Mouse (Mus musculus): ENCODE measurements at regions not wholly inside any gene's neighbourhood (a gene's known extent, or its start where the extent isn't known, plus 50 kb on each side); places are given as distances from the start of the nearest gene placed in this dataset.

DNA sequence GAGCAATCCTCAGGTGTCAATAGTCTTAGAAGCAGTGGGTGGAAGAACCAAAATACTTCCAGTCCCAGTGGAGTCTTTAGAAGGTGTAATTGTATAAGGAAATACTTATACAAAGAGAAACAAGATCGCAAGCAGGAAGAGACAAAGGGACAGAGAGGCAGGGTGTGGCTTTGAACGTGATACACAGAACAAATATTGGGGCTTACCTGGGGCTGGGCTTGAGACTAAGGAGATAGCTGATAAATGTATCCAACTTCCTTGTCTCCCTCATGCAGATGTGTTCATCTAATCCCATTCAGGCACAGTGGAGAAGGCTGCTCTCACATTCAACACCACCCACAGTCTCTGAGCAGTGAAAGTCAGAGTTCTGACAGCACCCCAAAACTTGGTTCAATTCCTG, 331.9 kb upstream of the Igfbp3 start:
- WGBS, result 67% methylated on average over 2 of the region's 2 CpGs
- DNase-seq (ENCODE audit: low spot score) (no peak), ATAC-seq (ENCODE audit: low read depth) (no peak)
- Histone ChIP-seq H3K4me1 (ENCODE audit: control insufficient read depth, insufficient read depth, low read length) (no peaks in the 10 kb centered on the region), H3K9ac (ENCODE audit: low read depth, low read length) (no peak overlapping the region), H3K27me3 (replicated peaks; ENCODE audit: control insufficient read depth, insufficient read depth, low read length) (no peaks in the 10 kb centered on the region), H3K27ac (replicated peaks; ENCODE audit: low read depth, low read length) (no peak overlapping the region), H3K36me3 (ENCODE audit: control insufficient read depth, insufficient read depth, low read length) (no peaks in the 10 kb centered on the region), H3K4me3 (ENCODE audit: low read depth, low read length) (no peak overlapping the region), H3K4me2 (ENCODE audit: low read depth, low read length) (no peak overlapping the region), H3K9me3 (ENCODE audit: control insufficient read depth, low read length) (no peaks in the 10 kb centered on the region)

DNA sequence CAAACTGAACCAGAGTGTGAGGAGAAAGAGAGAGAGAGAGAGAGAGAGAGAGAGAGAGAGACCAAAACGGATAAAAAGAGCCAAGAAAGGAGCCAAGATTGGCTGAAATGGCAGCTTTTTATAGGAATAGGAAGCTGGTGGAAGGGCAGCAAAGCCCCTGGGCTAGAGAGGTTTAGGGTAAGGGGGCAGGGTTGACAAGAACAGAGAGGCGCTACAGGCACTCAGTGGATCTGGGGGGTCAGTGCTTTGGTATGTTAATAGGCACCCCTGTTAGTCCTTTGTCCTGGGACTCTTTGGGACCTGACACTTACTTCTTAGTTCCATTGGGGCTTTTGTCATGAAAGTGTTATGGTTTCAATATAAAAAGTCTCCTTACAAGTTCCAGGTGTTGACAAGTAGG, 320.9 kb upstream of the Igfbp3 start:
- no peak overlapping the region for H3K9ac ChIP-seq (ENCODE audit: low read depth, low read length)
- H3K27me3 ChIP-seq (replicated peaks; ENCODE audit: control insufficient read depth, insufficient read depth, low read length), result no peaks in the 10 kb centered on the region
- no peaks in the 10 kb centered on the region for H3K36me3 ChIP-seq (ENCODE audit: control insufficient read depth, insufficient read depth, low read length)
- H3K4me3 ChIP-seq (ENCODE audit: low read depth, low read length), result no peak overlapping the region
- ATAC-seq (ENCODE audit: low read depth), result no peak
- no peaks in the 10 kb centered on the region for H3K4me1 ChIP-seq (ENCODE audit: control insufficient read depth, insufficient read depth, low read length)
- peaks cover 11% of the 10 kb centered on the region; the same call in 1 of the 2 replicates for H3K9me3 ChIP-seq (ENCODE audit: control insufficient read depth, low read length)
- H3K27ac ChIP-seq (replicated peaks; ENCODE audit: low read depth, low read length), result no peak overlapping the region
- H3K4me2 ChIP-seq (ENCODE audit: low read depth, low read length), result no peak overlapping the region
- WGBS, result 30% methylated on average over 2 of the region's 2 CpGs
- DNase-seq (ENCODE audit: low spot score), result no peak

DNA sequence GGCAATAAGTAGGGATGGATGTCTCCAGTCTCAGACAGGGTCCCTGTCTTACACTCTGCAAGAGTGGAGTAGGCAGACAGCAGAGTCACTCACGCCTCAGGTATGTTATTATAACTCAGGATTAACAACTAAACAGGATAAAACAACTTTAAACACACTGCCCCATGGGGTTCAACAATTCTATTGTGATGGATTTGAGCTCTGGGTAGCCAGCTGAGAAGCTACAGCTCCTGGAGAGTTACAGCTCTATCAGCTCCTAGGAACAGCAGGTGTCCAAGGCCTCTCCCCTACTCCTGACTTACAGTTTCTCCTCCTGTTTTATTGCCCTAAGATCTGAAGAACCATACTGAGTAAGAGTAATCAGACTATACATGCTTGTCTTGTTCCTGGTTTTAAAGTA, 319.6 kb upstream of the Igfbp3 start:
- DNase-seq (ENCODE audit: low spot score), result no peak
- Histone ChIP-seq H3K36me3 (ENCODE audit: control insufficient read depth, insufficient read depth, low read length) (no peaks in the 10 kb centered on the region), H3K4me1 (ENCODE audit: control insufficient read depth, insufficient read depth, low read length) (no peaks in the 10 kb centered on the region), H3K9me3 (ENCODE audit: control insufficient read depth, low read length) (peaks cover 11% of the 10 kb centered on the region; the same call in 1 of the 2 replicates), H3K27ac (replicated peaks; ENCODE audit: low read depth, low read length) (no peak overlapping the region), H3K4me2 (ENCODE audit: low read depth, low read length) (no peak overlapping the region), H3K27me3 (replicated peaks; ENCODE audit: control insufficient read depth, insufficient read depth, low read length) (no peaks in the 10 kb centered on the region), H3K4me3 (ENCODE audit: low read depth, low read length) (no peak overlapping the region), H3K9ac (ENCODE audit: low read depth, low read length) (no peak overlapping the region)
- 68% methylated on average over 1 of the region's 1 CpGs for WGBS
- ATAC-seq (ENCODE audit: low read depth), result no peak

DNA sequence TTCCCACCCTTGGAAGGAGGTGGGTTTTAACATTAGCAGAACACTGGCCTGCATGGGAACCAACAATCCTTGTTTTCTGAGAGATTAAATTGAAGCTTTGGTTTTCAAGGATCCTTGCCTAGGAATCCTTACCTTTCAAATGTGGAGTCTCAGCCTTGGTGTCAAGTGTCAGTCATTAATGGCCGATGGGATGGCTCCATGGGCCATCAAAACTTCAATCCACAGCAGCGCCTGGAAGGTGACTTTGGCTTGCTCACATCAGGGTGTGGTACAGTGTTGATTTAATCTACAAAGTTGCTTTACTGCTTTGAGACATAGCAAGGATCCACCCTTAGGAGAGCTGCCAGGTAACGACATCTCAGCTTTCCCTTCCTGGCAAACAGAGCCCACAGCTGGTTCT, 318.1 kb upstream of the Igfbp3 start:
- no peak overlapping the region for H3K27ac ChIP-seq (replicated peaks; ENCODE audit: low read depth, low read length)
- H3K9ac ChIP-seq (ENCODE audit: low read depth, low read length), result no peak overlapping the region
- no peaks in the 10 kb centered on the region for H3K36me3 ChIP-seq (ENCODE audit: control insufficient read depth, insufficient read depth, low read length)
- H3K9me3 ChIP-seq (ENCODE audit: control insufficient read depth, low read length), result peaks cover 8% of the 10 kb centered on the region; the same call in 1 of the 2 replicates
- no peak overlapping the region for H3K4me2 ChIP-seq (ENCODE audit: low read depth, low read length)
- H3K27me3 ChIP-seq (replicated peaks; ENCODE audit: control insufficient read depth, insufficient read depth, low read length), result no peaks in the 10 kb centered on the region
- ATAC-seq (ENCODE audit: low read depth) (no peak), DNase-seq (ENCODE audit: low spot score) (no peak)
- no peak overlapping the region for H3K4me3 ChIP-seq (ENCODE audit: low read depth, low read length)
- WGBS, result 68% methylated on average over 3 of the region's 3 CpGs
- no peaks in the 10 kb centered on the region for H3K4me1 ChIP-seq (ENCODE audit: control insufficient read depth, insufficient read depth, low read length)

DNA sequence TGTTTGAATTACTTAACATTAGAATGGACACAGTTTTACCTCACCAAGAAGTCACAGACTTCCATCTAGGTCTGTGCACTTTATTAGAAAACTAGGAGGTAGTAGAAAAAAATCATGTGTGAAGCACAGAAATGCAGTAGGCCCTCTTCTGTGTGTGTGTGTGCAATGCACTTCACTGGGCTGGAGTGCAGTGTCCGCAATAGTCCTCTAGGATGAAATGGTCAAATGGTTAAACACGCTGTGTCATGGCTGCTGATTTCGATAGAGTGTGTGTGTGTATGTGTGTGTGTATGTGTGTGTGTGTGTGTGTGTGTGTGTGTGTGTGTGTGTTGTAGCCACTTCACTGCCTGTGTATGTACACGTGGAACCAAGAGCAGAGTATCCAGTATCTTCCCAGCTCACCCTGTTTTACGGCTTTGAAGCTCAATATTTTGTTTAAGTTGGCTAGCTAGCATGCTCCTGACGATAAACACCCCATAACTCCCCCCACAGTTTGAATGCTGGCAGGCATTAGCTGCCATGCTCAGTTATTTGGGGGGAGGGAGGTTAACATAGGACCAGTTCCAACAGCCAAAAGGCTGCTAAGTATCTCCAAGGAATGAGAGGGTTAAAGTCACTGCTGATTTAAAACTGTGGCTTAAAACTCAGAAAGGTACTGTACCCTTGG, 316.9 kb upstream of the Igfbp3 start:
- H3K27ac ChIP-seq (replicated peaks; ENCODE audit: low read depth, low read length), result no peak overlapping the region
- H3K36me3 ChIP-seq (ENCODE audit: control insufficient read depth, insufficient read depth, low read length), result no peaks in the 10 kb centered on the region
- no peak overlapping the region for H3K4me2 ChIP-seq (ENCODE audit: low read depth, low read length)
- DNase-seq (ENCODE audit: low spot score) (no peak), ATAC-seq (ENCODE audit: low read depth) (no peak)
- 76% methylated on average over 6 of the region's 6 CpGs for WGBS
- H3K4me3 ChIP-seq (ENCODE audit: low read depth, low read length), result no peak overlapping the region
- H3K4me1 ChIP-seq (ENCODE audit: control insufficient read depth, insufficient read depth, low read length), result no peaks in the 10 kb centered on the region
- H3K9ac ChIP-seq (ENCODE audit: low read depth, low read length), result no peak overlapping the region
- no peaks in the 10 kb centered on the region for H3K27me3 ChIP-seq (replicated peaks; ENCODE audit: control insufficient read depth, insufficient read depth, low read length)
- H3K9me3 ChIP-seq (ENCODE audit: control insufficient read depth, low read length), result no peaks in the 10 kb centered on the region

DNA sequence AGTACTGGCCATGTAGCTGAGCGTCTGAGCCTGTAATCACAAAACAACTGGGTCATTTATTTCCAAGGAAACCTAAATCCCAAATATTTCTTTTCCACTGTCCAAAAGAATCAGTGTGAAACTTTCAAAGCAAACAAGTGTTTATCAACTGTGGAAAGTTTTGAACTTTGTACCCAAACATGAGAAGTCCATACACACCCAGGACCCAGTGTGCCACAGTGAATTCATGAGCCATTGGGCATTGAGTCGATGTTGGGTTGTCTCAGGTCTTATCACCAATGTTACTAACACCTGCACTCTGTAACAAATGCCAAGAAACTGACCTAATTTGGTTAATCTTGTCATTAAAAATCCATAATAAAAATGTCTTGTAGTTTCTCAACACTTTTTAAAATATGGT, 305.8 kb upstream of the Igfbp3 start:
- H3K4me3 ChIP-seq (ENCODE audit: low read depth, low read length), result no peak overlapping the region
- no peaks in the 10 kb centered on the region for H3K4me1 ChIP-seq (ENCODE audit: control insufficient read depth, insufficient read depth, low read length)
- H3K27me3 ChIP-seq (replicated peaks; ENCODE audit: control insufficient read depth, insufficient read depth, low read length), result no peaks in the 10 kb centered on the region
- no peaks in the 10 kb centered on the region for H3K36me3 ChIP-seq (ENCODE audit: control insufficient read depth, insufficient read depth, low read length)
- no peaks in the 10 kb centered on the region for H3K9me3 ChIP-seq (ENCODE audit: control insufficient read depth, low read length)
- no peak overlapping the region for H3K27ac ChIP-seq (replicated peaks; ENCODE audit: low read depth, low read length)
- 88% methylated on average over 2 of the region's 2 CpGs for WGBS
- H3K4me2 ChIP-seq (ENCODE audit: low read depth, low read length), result no peak overlapping the region
- H3K9ac ChIP-seq (ENCODE audit: low read depth, low read length), result no peak overlapping the region
- DNase-seq (ENCODE audit: low spot score) (no peak), ATAC-seq (ENCODE audit: low read depth) (no peak)

DNA sequence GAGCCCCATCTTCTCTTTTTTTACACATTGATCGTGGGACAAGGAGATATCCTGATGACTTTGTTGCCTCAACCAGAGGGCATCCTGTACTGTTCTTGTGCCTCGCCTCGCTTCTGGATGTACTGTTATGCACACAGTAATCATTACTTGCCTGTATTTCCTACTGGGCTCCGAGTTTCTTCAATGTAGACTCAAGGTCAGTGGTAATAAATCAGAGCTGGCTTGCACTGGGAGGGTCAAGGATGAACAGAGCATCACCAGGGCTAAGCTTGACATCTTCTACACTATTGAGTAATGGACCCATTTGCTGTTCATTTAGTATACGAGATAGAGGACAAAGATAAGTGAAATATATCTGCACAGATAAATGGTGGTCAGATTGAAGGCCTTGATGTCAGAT, 295.1 kb upstream of the Igfbp3 start:
- WGBS, result 90% methylated on average over 5 of the region's 5 CpGs
- Histone ChIP-seq H3K27me3 (replicated peaks; ENCODE audit: control insufficient read depth, insufficient read depth, low read length) (no peaks in the 10 kb centered on the region), H3K4me1 (ENCODE audit: control insufficient read depth, insufficient read depth, low read length) (no peaks in the 10 kb centered on the region; the same call in none of the 2 replicates), H3K9me3 (ENCODE audit: control insufficient read depth, low read length) (no peaks in the 10 kb centered on the region), H3K4me3 (ENCODE audit: low read depth, low read length) (no peak overlapping the region), H3K4me2 (ENCODE audit: low read depth, low read length) (no peak overlapping the region), H3K27ac (replicated peaks; ENCODE audit: low read depth, low read length) (no peak overlapping the region), H3K9ac (ENCODE audit: low read depth, low read length) (no peak overlapping the region), H3K36me3 (ENCODE audit: control insufficient read depth, insufficient read depth, low read length) (no peaks in the 10 kb centered on the region)
- ATAC-seq (ENCODE audit: low read depth) (no peak), DNase-seq (ENCODE audit: low spot score) (no peak)

DNA sequence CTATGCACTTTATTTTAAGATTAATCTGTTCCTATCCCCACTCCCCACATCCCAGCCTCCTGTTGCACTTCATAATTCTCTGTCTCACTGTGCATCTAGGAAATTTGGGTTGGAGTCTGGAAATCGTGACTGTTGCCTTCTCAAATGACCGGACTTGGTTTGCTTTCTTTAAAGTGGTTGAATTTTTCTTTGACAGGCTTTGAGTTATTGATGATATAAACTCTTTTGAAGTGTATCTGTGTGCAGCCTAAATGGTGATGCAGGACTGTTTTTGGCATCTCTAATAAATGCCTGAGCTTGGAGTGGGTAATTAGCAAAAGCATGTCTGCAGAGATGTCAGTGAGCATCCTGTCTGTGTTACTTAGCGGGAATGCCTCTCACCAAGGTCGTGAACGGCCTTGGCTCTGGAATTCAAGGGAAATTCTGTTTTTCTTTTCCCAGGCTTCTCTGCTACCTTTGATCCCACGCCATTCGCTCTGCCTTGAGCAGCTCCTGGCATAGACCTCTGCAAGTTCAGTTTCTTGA, 292.8 kb upstream of the Igfbp3 start:
- H3K4me3 ChIP-seq (ENCODE audit: low read depth, low read length), result no peak overlapping the region
- no peaks in the 10 kb centered on the region for H3K9me3 ChIP-seq (ENCODE audit: control insufficient read depth, low read length)
- 28% methylated on average over 7 of the region's 7 CpGs for WGBS
- no peak overlapping the region for H3K4me2 ChIP-seq (ENCODE audit: low read depth, low read length)
- ATAC-seq (ENCODE audit: low read depth) (no peak), DNase-seq (ENCODE audit: low spot score) (no peak)
- no peaks in the 10 kb centered on the region; the same call in none of the 2 replicates for H3K4me1 ChIP-seq (ENCODE audit: control insufficient read depth, insufficient read depth, low read length)
- H3K27ac ChIP-seq (replicated peaks; ENCODE audit: low read depth, low read length), result no peak overlapping the region
- H3K9ac ChIP-seq (ENCODE audit: low read depth, low read length), result no peak overlapping the region
- no peaks in the 10 kb centered on the region for H3K36me3 ChIP-seq (ENCODE audit: control insufficient read depth, insufficient read depth, low read length)
- no peaks in the 10 kb centered on the region for H3K27me3 ChIP-seq (replicated peaks; ENCODE audit: control insufficient read depth, insufficient read depth, low read length)

DNA sequence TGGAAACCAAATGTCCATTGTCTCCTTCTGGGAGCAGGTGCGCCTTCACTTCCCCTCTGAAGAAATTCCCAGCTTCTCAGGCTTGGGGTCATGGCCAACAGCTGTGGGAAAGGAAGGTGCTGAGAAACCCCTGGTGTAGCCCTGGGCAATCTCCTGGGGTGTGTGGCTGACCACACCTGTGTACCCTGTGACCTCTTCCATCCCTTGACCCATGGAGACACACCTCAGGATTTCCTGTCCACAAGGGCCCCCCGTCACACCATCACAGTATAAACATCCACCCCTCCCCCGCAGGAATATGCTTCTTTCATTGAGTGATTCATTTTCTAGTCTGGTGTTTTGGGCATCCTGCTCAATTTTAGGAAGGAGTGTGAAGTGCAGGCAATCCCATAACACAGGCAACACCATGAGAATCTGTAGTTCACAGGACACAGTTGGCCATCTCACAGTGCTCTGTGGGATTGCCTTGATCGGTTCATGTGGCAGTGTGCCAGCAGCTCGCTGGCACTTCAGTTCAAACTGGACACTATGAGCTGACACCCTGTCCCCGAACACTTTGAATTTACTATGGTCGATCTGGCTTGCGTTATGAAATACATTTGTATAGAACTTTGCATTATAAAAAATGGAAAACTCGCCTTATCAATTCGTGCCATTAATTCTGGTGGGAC, 291.1 kb upstream of the Igfbp3 start:
- no peak overlapping the region for H3K27ac ChIP-seq (replicated peaks; ENCODE audit: low read depth, low read length)
- peak; percentile 22 for DNase-seq (ENCODE audit: low spot score)

More for the DNA sequence above, 291.1 kb upstream of the Igfbp3 start:
- H3K4me1 ChIP-seq (ENCODE audit: control insufficient read depth, insufficient read depth, low read length), result no peaks in the 10 kb centered on the region; the same call in 1 of the 2 replicates
- H3K36me3 ChIP-seq (ENCODE audit: control insufficient read depth, insufficient read depth, low read length), result no peaks in the 10 kb centered on the region
- H3K4me2 ChIP-seq (ENCODE audit: low read depth, low read length), result no peak overlapping the region
- no peaks in the 10 kb centered on the region for H3K9me3 ChIP-seq (ENCODE audit: control insufficient read depth, low read length)
- H3K9ac ChIP-seq (ENCODE audit: low read depth, low read length), result no peak overlapping the region
- H3K27me3 ChIP-seq (replicated peaks; ENCODE audit: control insufficient read depth, insufficient read depth, low read length), result no peaks in the 10 kb centered on the region
- no peak for ATAC-seq (ENCODE audit: low read depth)
- 83% methylated on average over 10 of the region's 10 CpGs for WGBS
- no peak overlapping the region for H3K4me3 ChIP-seq (ENCODE audit: low read depth, low read length)

All from embryonic facial prominence, embryonic 14.5 days (tissue).